In the genomic region with DNA sequence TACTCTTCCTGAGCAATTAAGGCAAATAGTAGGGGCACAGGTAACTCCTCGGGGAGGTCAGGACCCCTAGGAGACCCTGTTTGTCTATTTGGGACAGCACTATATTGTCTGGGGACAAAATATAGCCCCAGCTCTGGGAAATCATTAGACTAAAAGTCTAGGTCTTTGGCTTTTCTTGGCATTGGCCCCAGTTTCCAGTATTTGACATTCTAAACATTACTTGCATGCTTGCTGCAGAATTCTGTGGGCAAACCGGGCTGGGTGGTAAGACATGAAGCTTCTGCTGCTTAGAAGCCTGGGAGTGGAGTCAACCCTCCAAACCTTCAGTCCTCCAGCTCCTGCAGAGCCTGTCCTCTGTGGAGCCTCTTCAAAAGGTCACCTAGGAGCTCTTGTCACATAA, we compare ENCODE assay signal across 21 mouse cellular contexts.
A peak's percentile ranks its signal among the peaks of the same experiment; 100 is the strongest.
DNase-seq lines count a peak whose midpoint lies in the region; ATAC-seq lines count a peak whose summit lies in the region.
"Had no signal": no experiment of that assay in that cellular context is flagged by ENCODE, and none has a peak within 500 bp of the region (broad histone marks: within the 10 kb centered on the region; RNA-seq: fewer than 3 reads in every experiment).

No protein-coding gene starts in this region.

- H3K4me1 ChIP-seq in heart, embryonic 13.5 days = peaks cover 25% of the 10 kb centered on the region
- H3K4me1 ChIP-seq in heart, embryonic 11.5 days (ENCODE audit: control insufficient read depth, insufficient read depth, low read length) = no peaks in the 10 kb centered on the region
- no peaks in the 10 kb centered on the region for H3K4me1 ChIP-seq in forebrain, embryonic 16.5 days (replicated peaks; ENCODE audit: control insufficient read depth, insufficient read depth, low read length)
- H3K4me1 ChIP-seq: hindbrain, embryonic 12.5 days; liver, embryonic 15.5 days; megakaryocyte, embryonic 14.5 days had no signal

- no peak overlapping the region for H3K4me2 ChIP-seq in heart, embryonic 13.5 days
- H3K4me2 ChIP-seq in heart, embryonic 11.5 days = no peak overlapping the region
- no peak overlapping the region for H3K4me2 ChIP-seq in forebrain, embryonic 16.5 days (ENCODE audit: low read length)
- H3K4me2 ChIP-seq: heart, embryonic 12.5 days; hindbrain, embryonic 12.5 days; limb, embryonic 13.5 days; liver, embryonic 15.5 days had no signal

- H3K9me3 ChIP-seq in heart, embryonic 13.5 days = no peaks in the 10 kb centered on the region
- H3K9me3 ChIP-seq in heart, embryonic 11.5 days (replicated peaks; ENCODE audit: control insufficient read depth, low read length) = no peaks in the 10 kb centered on the region
- no peaks in the 10 kb centered on the region for H3K9me3 ChIP-seq in forebrain, embryonic 16.5 days (ENCODE audit: control insufficient read depth, low read length)
- H3K9me3 ChIP-seq: heart, embryonic 12.5 days; hindbrain, embryonic 12.5 days; limb, embryonic 13.5 days; liver, embryonic 15.5 days had no signal

- no peak overlapping the region for H3K4me3 ChIP-seq in heart, embryonic 13.5 days
- no peak overlapping the region for H3K4me3 ChIP-seq in heart, embryonic 11.5 days (ENCODE audit: low read depth, low read length)
- H3K4me3 ChIP-seq in forebrain, embryonic 16.5 days (replicated peaks; ENCODE audit: low read length) = no peak overlapping the region
- H3K4me3 ChIP-seq: erythroblast, embryonic 14.5 days; gastrocnemius, adult 2 months; heart, embryonic 12.5 days; hindbrain, embryonic 12.5 days; limb, embryonic 13.5 days; liver, embryonic 15.5 days; megakaryocyte, embryonic 14.5 days had no signal

- intact Hi-C loops in gastrocnemius, postnatal 36 days (cut with DNase I) = no loop called here

- H3K27me3 ChIP-seq in heart, embryonic 13.5 days (replicated peaks) = no peaks in the 10 kb centered on the region
- H3K27me3 ChIP-seq in heart, embryonic 11.5 days (ENCODE audit: control insufficient read depth, insufficient read depth, low read length) = no peaks in the 10 kb centered on the region
- no peaks in the 10 kb centered on the region for H3K27me3 ChIP-seq in forebrain, embryonic 16.5 days (replicated peaks; ENCODE audit: control insufficient read depth, insufficient read depth, low read length)
- H3K27me3 ChIP-seq: heart, embryonic 12.5 days; hindbrain, embryonic 12.5 days; limb, embryonic 13.5 days; liver, embryonic 15.5 days; megakaryocyte, embryonic 14.5 days had no signal

- H3K36me3 ChIP-seq in heart, embryonic 13.5 days = 0 out of 2 replicates have a peak, but pooled peaks cover 12% of the 10 kb centered on the region
- H3K36me3 ChIP-seq in heart, embryonic 11.5 days (ENCODE audit: control insufficient read depth, insufficient read depth, low read length) = no peaks in the 10 kb centered on the region
- no peaks in the 10 kb centered on the region for H3K36me3 ChIP-seq in forebrain, embryonic 16.5 days (ENCODE audit: control insufficient read depth, insufficient read depth)
- H3K36me3 ChIP-seq: hindbrain, embryonic 12.5 days; liver, embryonic 15.5 days had no signal

- DNase-seq in kidney, adult 9 months = peak; percentile 25
- no peak for DNase-seq in kidney, postnatal 4 days
- peak; percentile 11 to 34 for DNase-seq in lung, adult 18-20 months
- DNase-seq in lung, postnatal 36 days = peak; percentile 54
- DNase-seq in gastrocnemius, postnatal 36 days = no peak
- DNase-seq: adrenal gland, postnatal 14 days; cerebellum, adult 11-12 months; cerebellum, postnatal 25 days; gastrocnemius, adult 2 months; retina, postnatal 1 day; thymus, adult 18-20 months had no signal

- 45% methylated on average over 2 of the region's 2 CpGs for WGBS in heart, embryonic 13.5 days
- 63% methylated on average over 2 of the region's 2 CpGs for WGBS in heart, embryonic 11.5 days (ENCODE audit: insufficient replicate concordance)
- WGBS in forebrain, embryonic 16.5 days = 77% methylated on average over 2 of the region's 2 CpGs

- peak overlapping the region; percentile 41; the same call in 1 of the 2 replicates for H3K27ac ChIP-seq in heart, embryonic 13.5 days (replicated peaks)
- no peak overlapping the region for H3K27ac ChIP-seq in heart, embryonic 11.5 days (ENCODE audit: low read depth, low read length)
- no peak overlapping the region for H3K27ac ChIP-seq in forebrain, embryonic 16.5 days (ENCODE audit: low read length)
- H3K27ac ChIP-seq: gastrocnemius, adult 2 months; hindbrain, embryonic 12.5 days; limb, embryonic 13.5 days; liver, embryonic 15.5 days had no signal

- no peak for ATAC-seq in heart, embryonic 13.5 days (ENCODE audit: extremely low read depth, insufficient number of reproducible peaks, low FRiP score, low TSS enrichment)
- ATAC-seq in heart, embryonic 11.5 days (replicated peaks; ENCODE audit: insufficient number of reproducible peaks, low FRiP score, low TSS enrichment) = no peak
- ATAC-seq in forebrain, embryonic 16.5 days = no peak
- ATAC-seq: midbrain, embryonic 16.5 days had no signal

- no peak overlapping the region for H3K9ac ChIP-seq in heart, embryonic 13.5 days
- H3K9ac ChIP-seq in heart, embryonic 11.5 days (ENCODE audit: low read depth, low read length) = no peak overlapping the region
- no peak overlapping the region for H3K9ac ChIP-seq in forebrain, embryonic 16.5 days (replicated peaks; ENCODE audit: low read depth, low read length)
- H3K9ac ChIP-seq: heart, embryonic 12.5 days; hindbrain, embryonic 12.5 days; limb, embryonic 13.5 days; liver, embryonic 15.5 days had no signal

Comparison
In these comparisons a context has a peak if more than half of its experiments do, and no peak if none do; other contexts are left out.
1. DNase-seq: peak in kidney, adult 9 months (single experiment), lung, adult 18-20 months (2 of 2) and lung, postnatal 36 days (single experiment); none in kidney, postnatal 4 days (0 of 2) and gastrocnemius, postnatal 36 days (0 of 2).